Mouse (Mus musculus): ENCODE results near the gene Dld.

Dld gene

GRCm38 (mm10) chr12:31320817-31321216 is 30.4 kb downstream of the Dld start:
- no peak for DNase-seq (ENCODE audit: low spot score)

GRCm38 (mm10) chr12:31318409-31318963 is 32.8 kb downstream of the Dld start:
- DNase-seq (ENCODE audit: low spot score): no peak

GRCm38 (mm10) chr12:31317670-31318408 is 33.4 kb downstream of the Dld start:
- DNase-seq (ENCODE audit: low spot score): no peak

- DNase-seq (ENCODE audit: low spot score): no peak
Measured at GRCm38 (mm10) chr12:31315961-31316360, 35.3 kb downstream of the Dld start.

- no peak for DNase-seq (ENCODE audit: low spot score)
Measured at GRCm38 (mm10) chr12:31314310-31314709, 36.9 kb downstream of the Dld start.

GRCm38 (mm10) chr12:31313136-31313535 is 38.1 kb downstream of the Dld start:
- DNase-seq (ENCODE audit: low spot score): no peak

GRCm38 (mm10) chr12:31312281-31312680 is 39.0 kb downstream of the Dld start:
- DNase-seq (ENCODE audit: low spot score): no peak

- no peak for DNase-seq (ENCODE audit: low spot score)
Measured at GRCm38 (mm10) chr12:31311671-31312265, 39.5 kb downstream of the Dld start.

GRCm38 (mm10) chr12:31310687-31311086 is 40.6 kb downstream of the Dld start:
- DNase-seq (ENCODE audit: low spot score): no peak

- no peak for DNase-seq (ENCODE audit: low spot score)
Measured at GRCm38 (mm10) chr12:31307756-31308155, 43.5 kb downstream of the Dld start.

- DNase-seq (ENCODE audit: low spot score): no peak
Measured at GRCm38 (mm10) chr12:31307011-31307410, 44.2 kb downstream of the Dld start.

GRCm38 (mm10) chr12:31306075-31306675 is 45.1 kb downstream of the Dld start:
- peak; percentile 46 for DNase-seq (ENCODE audit: low spot score)

GRCm38 (mm10) chr12:31302766-31303511 is 48.3 kb downstream of the Dld start:
- DNase-seq (ENCODE audit: low spot score): no peak

GRCm38 (mm10) chr12:31302266-31302665 is 49.0 kb downstream of the Dld start:
- peak; percentile 18 for DNase-seq (ENCODE audit: low spot score)

- DNase-seq (ENCODE audit: low spot score): no peak
Measured at GRCm38 (mm10) chr12:31300276-31300675, 51.0 kb downstream of the Dld start.

GRCm38 (mm10) chr12:31299676-31300197 is 51.5 kb downstream of the Dld start:
- DNase-seq (ENCODE audit: low spot score): peak; percentile 36

GRCm38 (mm10) chr12:31299126-31299525 is 52.1 kb downstream of the Dld start:
- DNase-seq (ENCODE audit: low spot score): no peak

GRCm38 (mm10) chr12:31298530-31298929 is 52.7 kb downstream of the Dld start:
- DNase-seq (ENCODE audit: low spot score): no peak

GRCm38 (mm10) chr12:31298122-31298521 is 53.1 kb downstream of the Dld start:
- no peak for DNase-seq (ENCODE audit: low spot score)

GRCm38 (mm10) chr12:31296097-31296496 is 55.2 kb downstream of the Dld start:
- no peak for DNase-seq (ENCODE audit: low spot score)

- peak; percentile 56 for DNase-seq (ENCODE audit: low spot score)
Measured at GRCm38 (mm10) chr12:31295505-31295904, 55.7 kb downstream of the Dld start.

GRCm38 (mm10) chr12:31294996-31295395 is 56.3 kb downstream of the Dld start:
- peak; percentile 37 for DNase-seq (ENCODE audit: low spot score)
